Mouse (Mus musculus) small intestine, adult 2 months (tissue): ENCODE results near the gene Dok4.

Source experiments
- CTCF ChIP-seq: fragments of 200-500 bp; IDR thresholded peaks from 2 replicates; pipeline ENCODE4 v1.5.1; 2012; ENCODE audit warnings: low read depth, mild to moderate bottlenecking, control low read depth, inconsistent platforms, low read length, moderate library complexity, mixed read lengths; ENCODE audit not compliant: insufficient replicate concordance, insufficient read length; ENCODE audit errors: extremely low read depth
- POLR2A ChIP-seq: fragments of 200-500 bp; IDR thresholded peaks from 2 replicates; pipeline ENCODE4 v1.6.1; 2012; ENCODE audit warnings: low read depth, mild to moderate bottlenecking, control low read depth, inconsistent platforms, low read length, moderate library complexity

DNA sequence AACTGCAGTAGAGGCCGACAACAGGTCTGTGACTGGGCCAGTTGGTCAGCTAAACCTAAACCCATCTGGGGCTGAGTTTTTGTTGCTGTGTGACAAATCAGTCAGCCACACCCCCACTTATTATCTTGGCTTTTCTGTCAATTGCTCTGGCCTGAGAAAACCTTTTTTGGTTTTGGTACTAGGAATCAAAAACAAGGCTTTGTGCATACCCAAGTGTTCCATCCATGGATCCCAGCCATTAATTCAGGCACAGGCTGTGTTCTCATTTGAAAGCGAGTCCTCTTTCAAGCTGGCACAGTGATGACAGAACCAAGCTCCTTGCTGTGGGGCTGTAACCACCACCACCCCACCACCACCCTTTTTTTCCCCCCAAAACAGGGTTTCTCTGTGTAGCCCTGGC, 54.7 kb downstream of the Dok4 start:
- no peak for TF ChIP-seq CTCF
- no peak for TF ChIP-seq POLR2A
